Mouse (Mus musculus) thymus, postnatal 14 days (tissue): ENCODE results near the gene Vmn2r98.
"Not testable (repeated sequence)": the region's sequence is repeated elsewhere in the genome, so short reads cannot be mapped to it uniquely, and the experiment has no call there.

Experiments used
- DNase-seq: peaks from one replicate; pipeline ENCODE4 v3.0.0; 2021

The Vmn2r98 gene

GRCm38 (mm10) chr17:19053160-19053559, at the start of gene Vmn2r98:
Gene Vmn2r98, plus strand, starts transcription at chr17:19053460.
- not testable (repeated sequence) for DNase-seq

- not testable (repeated sequence) for DNase-seq
Observed at GRCm38 (mm10) chr17:19031441-19031840, 21.8 kb upstream of the Vmn2r98 start.

- no peak for DNase-seq
Observed at GRCm38 (mm10) chr17:19031962-19032361, 21.3 kb upstream of the Vmn2r98 start.

- no peak for DNase-seq
Observed at GRCm38 (mm10) chr17:19032721-19033120, 20.5 kb upstream of the Vmn2r98 start.
